Mouse (Mus musculus) CH12.LX (cell line): ENCODE data around the gene Tmem126b. TPM values are rescaled to one million over a fixed set of nuclear protein-coding genes. Genes with fewer than 3 reads are reported as not detected.

ENCODE experiments used
- DNase-seq: peaks from one replicate; pipeline ENCODE4 v3.0.0-alpha.2; 2013; ENCODE audit errors: extremely low read depth
- H3K27ac ChIP-seq: 2 replicates; pipeline ENCODE4 v1.5.1; 2012; ENCODE audit warnings: low read depth, mild to moderate bottlenecking, control low read depth, moderate library complexity; ENCODE audit not compliant: insufficient read depth
- H3K27me3 ChIP-seq: replicated peaks from 2 replicates; pipeline ENCODE3; 2012; ENCODE audit warnings: inconsistent platforms
- H3K36me3 ChIP-seq, 2 experiments: replicated peaks in 1 of 2; 2 replicates each; pipeline versions ENCODE3 to v1.6.1; 2012; ENCODE audit warnings: inconsistent platforms in 1 of 2, low read length in 1 of 2, mild to moderate bottlenecking in 1 of 2, mixed read lengths in 1 of 2, moderate library complexity in 1 of 2; ENCODE audit not compliant: control insufficient read depth in 1 of 2, insufficient read depth in 1 of 2
- H3K4me1 ChIP-seq, 2 experiments: 2 replicates each; pipeline ENCODE4 v1.6.1; 2012; ENCODE audit warnings: inconsistent platforms in 1 of 2, moderate library complexity in 1 of 2; ENCODE audit not compliant: insufficient read depth in 2 of 2, control insufficient read depth in 1 of 2
- H3K4me2 ChIP-seq: 2 replicates; pipeline ENCODE4 v1.6.1; 2012; ENCODE audit warnings: low read depth, mild to moderate bottlenecking, control low read depth; ENCODE audit not compliant: poor library complexity, insufficient read depth, severe bottlenecking
- H3K4me3 ChIP-seq, 3 experiments: fragments of 150-350 bp in 1 of 3; sonication (generic) in 1 of 3; replicated peaks in 1 of 3; 2 replicates each; pipeline versions ENCODE3 to v1.5.1; 2011 to 2012; ENCODE audit warnings: low read depth in 2 of 3, low read length in 2 of 3, mild to moderate bottlenecking in 2 of 3, moderate library complexity in 2 of 3, control low read depth in 1 of 3, improper control_type of control experiment in 1 of 3, inconsistent platforms in 1 of 3, mixed read lengths in 1 of 3; ENCODE audit not compliant: poor library complexity in 1 of 3
- H3K79me2 ChIP-seq: replicated peaks from 2 replicates; pipeline ENCODE4 v1.6.1; 2012; ENCODE audit warnings: mild to moderate bottlenecking, moderate library complexity; ENCODE audit not compliant: control insufficient read depth, poor library complexity, insufficient read depth, severe bottlenecking; ENCODE audit errors: extremely low read depth
- H3K9ac ChIP-seq: 2 replicates; pipeline ENCODE4 v1.6.1; 2012; ENCODE audit warnings: low read depth, mild to moderate bottlenecking, control low read depth, moderate library complexity; ENCODE audit not compliant: insufficient read depth
- H3K9me3 ChIP-seq: replicated peaks from 2 replicates; pipeline ENCODE3; 2012; ENCODE audit warnings: low read length, inconsistent platforms, mixed read lengths
- BHLHE40 ChIP-seq: IDR thresholded peaks from 2 replicates; pipeline ENCODE4 v1.6.1; 2011; ENCODE audit warnings: mild to moderate bottlenecking, low read depth, low read length, improper control_type of control experiment
- CHD2 ChIP-seq: IDR thresholded peaks from 2 replicates; pipeline ENCODE4 v1.6.1; 2011; ENCODE audit warnings: low read length, improper control_type of control experiment
- CTCF ChIP-seq, 2 experiments: IDR thresholded peaks in 1 of 2; conservative IDR thresholded peaks in 1 of 2; 2 replicates each; pipeline ENCODE4 v1.5.1; 2011 to 2012; ENCODE audit warnings: low read depth in 2 of 2, low read length in 2 of 2, improper control_type of control experiment in 1 of 2, inconsistent platforms in 1 of 2, mild to moderate bottlenecking in 1 of 2, moderate library complexity in 1 of 2
- ELF1 ChIP-seq: IDR thresholded peaks from 2 replicates; pipeline ENCODE4 v1.6.1; 2014; ENCODE audit warnings: low read depth, mild to moderate bottlenecking, inconsistent platforms, low read length, improper control_type of control experiment
- EP300 ChIP-seq: IDR thresholded peaks from 2 replicates; pipeline ENCODE4 v1.6.1; 2011; ENCODE audit warnings: low read length, improper control_type of control experiment
- ETS1 ChIP-seq: conservative IDR thresholded peaks from 2 replicates; pipeline ENCODE4 v1.6.1; 2012; ENCODE audit warnings: low read depth, mild to moderate bottlenecking, inconsistent platforms, low read length, improper control_type of control experiment, moderate library complexity
- HCFC1 ChIP-seq: IDR thresholded peaks from 2 replicates; pipeline ENCODE4 v1.6.1; 2012; ENCODE audit warnings: low read depth, mild to moderate bottlenecking, inconsistent platforms, low read length, improper control_type of control experiment
- IRF4 ChIP-seq: IDR thresholded peaks from 2 replicates; pipeline ENCODE4 v1.6.1; 2014; ENCODE audit warnings: low read depth, mild to moderate bottlenecking, inconsistent platforms, low read length, improper control_type of control experiment
- JUN ChIP-seq: IDR thresholded peaks from 2 replicates; pipeline ENCODE4 v1.6.1; 2011; ENCODE audit warnings: low read depth, mild to moderate bottlenecking, low read length, improper control_type of control experiment, moderate library complexity; ENCODE audit not compliant: insufficient read depth
- JUND ChIP-seq: conservative IDR thresholded peaks from 2 replicates; pipeline ENCODE4 v1.6.1; 2011; ENCODE audit warnings: low read depth, low read length, improper control_type of control experiment
- KAT2A ChIP-seq: IDR thresholded peaks from 2 replicates; pipeline ENCODE4 v1.6.1; 2012; ENCODE audit warnings: low read length, improper control_type of control experiment, inconsistent platforms; ENCODE audit not compliant: insufficient replicate concordance
- MAFK ChIP-seq: IDR thresholded peaks from 2 replicates; pipeline ENCODE4 v1.6.1; 2011; ENCODE audit warnings: low read length, improper control_type of control experiment; ENCODE audit not compliant: insufficient replicate concordance
- MAX ChIP-seq: IDR thresholded peaks from 2 replicates; pipeline ENCODE4 v1.6.1; 2011; ENCODE audit warnings: low read length, improper control_type of control experiment
- MAZ ChIP-seq: IDR thresholded peaks from 2 replicates; pipeline ENCODE4 v1.6.1; 2012; ENCODE audit warnings: low read depth, mild to moderate bottlenecking, inconsistent platforms, low read length, improper control_type of control experiment, moderate library complexity
- MXI1 ChIP-seq: IDR thresholded peaks from 2 replicates; pipeline ENCODE4 v1.6.1; 2011; ENCODE audit warnings: mild to moderate bottlenecking, low read depth, low read length, improper control_type of control experiment
- MYC ChIP-seq: IDR thresholded peaks from 2 replicates; pipeline ENCODE4 v1.6.1; 2011; ENCODE audit warnings: low read depth, mild to moderate bottlenecking, improper control_type of control experiment, low read length
- NELFE ChIP-seq: IDR thresholded peaks from 2 replicates; pipeline ENCODE4 v1.6.1; 2011; ENCODE audit warnings: low read depth, low read length, improper control_type of control experiment
- POLR2A ChIP-seq: IDR thresholded peaks from 2 replicates; pipeline ENCODE4 v1.6.1; 2011; ENCODE audit warnings: low read depth, mild to moderate bottlenecking, improper control_type of control experiment, low read length
- RAD21 ChIP-seq: IDR thresholded peaks from 2 replicates; pipeline ENCODE4 v1.6.1; 2011; ENCODE audit warnings: low read depth, mild to moderate bottlenecking, low read length, improper control_type of control experiment, moderate library complexity
- RCOR1 ChIP-seq: conservative IDR thresholded peaks from 2 replicates; pipeline ENCODE4 v1.6.1; 2012; ENCODE audit warnings: low read depth, mild to moderate bottlenecking, inconsistent platforms, low read length, improper control_type of control experiment
- SIN3A ChIP-seq: IDR thresholded peaks from 2 replicates; pipeline ENCODE4 v1.6.1; 2012; ENCODE audit warnings: low read length, improper control_type of control experiment, inconsistent platforms
- TBP ChIP-seq: conservative IDR thresholded peaks from 2 replicates; pipeline ENCODE4 v1.6.1; 2011; ENCODE audit warnings: low read depth, low read length, improper control_type of control experiment
- USF2 ChIP-seq: conservative IDR thresholded peaks from 2 replicates; pipeline ENCODE4 v1.6.1; 2011; ENCODE audit warnings: low read depth, low read length, improper control_type of control experiment
- ZKSCAN1 ChIP-seq: IDR thresholded peaks from 2 replicates; pipeline ENCODE4 v1.6.1; 2012; ENCODE audit warnings: low read depth, inconsistent platforms, low read length, improper control_type of control experiment, borderline replicate concordance
- ZMIZ1 ChIP-seq: IDR thresholded peaks from 2 replicates; pipeline ENCODE4 v1.6.1; 2012; ENCODE audit warnings: low read depth, mild to moderate bottlenecking, inconsistent platforms, low read length, improper control_type of control experiment
- ZNF384 ChIP-seq: IDR thresholded peaks from 2 replicates; pipeline ENCODE4 v1.6.1; 2012; ENCODE audit warnings: low read depth, low read length, improper control_type of control experiment, inconsistent platforms
- dilution Hi-C: fragments of 300-500 bp; cut with MboI; formaldehyde crosslinking; loops from 2 replicates; pipeline ENCODE4 v1.14.3; 2020; ENCODE audit warnings: low sequenced_read_pairs; ENCODE audit not compliant: extremely low pct_unique_long_range_greater_than_20kb, extremely low pct_ligation_motif_present
- in situ Hi-C: fragments of 300-500 bp; cut with MboI; formaldehyde crosslinking; loops from 3 replicates; pipeline ENCODE4 v1.14.3; 2019; ENCODE audit warnings: low sequenced_read_pairs, low pct_ligation_motif_present, low pct_unique_long_range_greater_than_20kb, mixed read lengths
- polyA plus RNA-seq: library from polyadenylated mRNA; unstranded; fragments of >175 nt; gene quantifications from 2 replicates; pipeline ENCODE4 v1.2.1, GENCODE M21; 2012; ENCODE audit warnings: low read depth; ENCODE audit not compliant: insufficient read length
- total RNA-seq, 2 experiments: library from RNA; depleted of rRNA; stranded (reverse); fragments of 300-350 nt in 1 of 2; fragments of >200 nt in 1 of 2; gene quantifications; 2 replicates each; pipeline ENCODE4 v1.2.3; 2012 to 2014

Gene Tmem126b
- total and polyA plus RNA-seq, 3 experiments, result 9.1 to 15.7 (median 10.9) TPM

DNA sequence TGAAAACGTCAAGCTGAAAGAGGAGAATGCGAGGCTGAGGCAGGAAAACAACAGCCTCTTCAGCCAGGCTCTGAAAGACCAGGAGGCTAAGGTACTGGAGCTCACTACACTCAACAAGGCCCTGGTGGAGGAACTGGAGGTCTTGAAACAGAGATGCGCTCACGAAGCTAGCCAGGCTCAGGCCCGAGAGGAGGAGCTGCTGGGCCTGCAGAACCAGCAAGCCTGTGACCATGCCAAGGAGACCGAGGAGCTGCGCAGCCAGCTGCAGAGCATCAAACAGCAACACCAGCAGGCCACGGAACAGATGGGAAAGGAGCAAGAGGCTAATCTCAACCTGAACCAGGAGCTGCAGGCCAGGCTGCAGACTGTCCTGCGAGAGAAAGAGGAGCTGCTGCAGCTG, 48.8 kb downstream of the Tmem126b start:
- no peak for TF ChIP-seq JUND
- TF ChIP-seq CHD2, result no peak
- TF ChIP-seq RCOR1, result no peak
- no peak for TF ChIP-seq IRF4
- no peak for TF ChIP-seq BHLHE40
- no peak for TF ChIP-seq NELFE
- TF ChIP-seq TBP, result no peak
- TF ChIP-seq ETS1, result no peak
- no peak for TF ChIP-seq ZMIZ1
- TF ChIP-seq SIN3A, result no peak
- no peak for TF ChIP-seq USF2
- no peak for TF ChIP-seq ZNF384
- TF ChIP-seq CTCF (conservative IDR thresholded peaks at IDR 0.05 in 1 of 2, IDR thresholded peaks at IDR 0.05 in 1 of 2; ENCODE audit: low read depth in 2 of 2, low read length in 2 of 2), result no peak
- no peak for TF ChIP-seq ELF1
- TF ChIP-seq JUN, result no peak
- no peak for TF ChIP-seq POLR2A
- TF ChIP-seq RAD21, result no peak
- no peak for TF ChIP-seq EP300
- TF ChIP-seq MXI1, result no peak

DNA sequence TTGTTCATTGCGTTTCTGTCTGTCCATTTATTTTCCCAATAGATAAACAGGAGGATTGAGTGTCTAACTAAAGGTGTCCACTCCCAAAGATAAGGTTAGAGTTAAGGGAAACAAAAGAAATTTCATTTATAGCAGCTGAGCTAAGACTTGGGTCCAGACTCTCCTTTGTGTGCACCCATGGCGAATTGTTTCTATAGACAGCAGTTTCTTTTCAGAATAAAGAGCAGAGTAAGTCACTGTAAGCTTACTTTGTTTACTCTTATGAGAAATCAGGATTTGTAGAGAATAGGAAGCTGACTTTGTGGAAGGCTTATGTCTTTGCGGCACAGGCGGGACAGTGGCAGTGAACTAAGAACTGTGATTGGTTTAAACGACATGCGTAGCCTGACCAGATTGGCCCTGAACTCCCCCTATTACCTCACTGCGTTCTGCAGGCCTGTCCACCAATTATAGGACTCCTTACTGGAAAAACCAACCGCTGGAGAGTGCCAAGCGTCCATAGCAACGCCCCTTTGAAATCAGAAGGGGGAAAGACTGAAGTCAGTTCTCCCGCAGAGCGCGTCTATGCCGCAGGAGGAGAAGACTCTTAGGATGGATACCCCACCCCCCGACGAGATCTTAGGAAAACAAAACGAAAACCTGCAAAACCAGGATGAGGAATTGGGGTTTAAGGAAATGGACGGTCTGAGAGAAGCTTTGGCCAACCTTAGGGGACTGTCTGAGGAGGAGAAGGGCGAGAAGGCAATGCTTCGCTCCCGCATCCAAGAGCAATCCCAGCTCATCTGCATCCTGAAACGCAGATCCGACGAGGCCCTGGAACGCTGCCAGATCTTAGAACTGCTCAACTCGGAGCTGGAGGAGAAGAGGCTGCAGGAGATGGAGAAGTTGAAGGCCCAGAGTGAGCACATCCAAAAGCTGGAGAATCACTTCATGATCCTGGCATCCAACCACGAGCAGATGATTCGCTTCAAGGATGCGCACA, 49.5 kb downstream of the Tmem126b start, which contains the start of gene Ccdc89:
Gene Ccdc89, plus strand, starts transcription at position 558 of the 982 bp plus-strand sequence.
- no peak for TF ChIP-seq MXI1
- no peak for TF ChIP-seq ZKSCAN1
- no peak for TF ChIP-seq IRF4
- TF ChIP-seq ETS1, result no peak
- no peak for TF ChIP-seq EP300
- TF ChIP-seq JUND, result no peak
- TF ChIP-seq CTCF (conservative IDR thresholded peaks at IDR 0.05 in 1 of 2, IDR thresholded peaks at IDR 0.05 in 1 of 2; ENCODE audit: low read depth in 2 of 2, low read length in 2 of 2), result no peak
- TF ChIP-seq ELF1, result no peak
- TF ChIP-seq SIN3A, result no peak
- TF ChIP-seq MAFK, result no peak
- TF ChIP-seq HCFC1, result no peak
- TF ChIP-seq JUN, result no peak
- no peak for TF ChIP-seq POLR2A
- TF ChIP-seq USF2, result no peak
- no peak for TF ChIP-seq MAX
- no peak for TF ChIP-seq CHD2
- TF ChIP-seq MAZ, result no peak
- no peak for TF ChIP-seq KAT2A
- TF ChIP-seq MYC, result no peak
- Histone ChIP-seq H3K4me1 (no peaks in the 10 kb centered on the region), H3K36me3 (no peaks in the 10 kb centered on the region), H3K4me3 (no peak within 1 kb of the TSS), H3K79me2 (no peaks in the 10 kb centered on the region), H3K9me3 (no peaks in the 10 kb centered on the region), H3K27me3 (no peaks in the 10 kb centered on the region), H3K9ac (no peak within 1 kb of the TSS), H3K4me2 (no peak within 1 kb of the TSS), H3K27ac (no peak within 1 kb of the TSS)
- DNase-seq, result no peak
- dilution Hi-C loops (no loop called here), in situ Hi-C loops (loop anchor here (25.0 kb wide), 1 partner anchor 414 kb away; no protein-coding TSS in a partner anchor)

More for the DNA sequence above, 48.8 kb downstream of the Tmem126b start:
- H3K4me3 ChIP-seq, result no peak overlapping the region
- no peaks in the 10 kb centered on the region for H3K27me3 ChIP-seq
- H3K4me2 ChIP-seq, result no peak overlapping the region
- H3K27ac ChIP-seq, result no peak overlapping the region
- no peak for DNase-seq
- in situ Hi-C loops (loop anchor here (25.0 kb wide), 1 partner anchor 415 kb away; no protein-coding TSS in a partner anchor), dilution Hi-C loops (no loop called here)
- no peaks in the 10 kb centered on the region for H3K4me1 ChIP-seq
- no peaks in the 10 kb centered on the region for H3K79me2 ChIP-seq
- no peak overlapping the region for H3K9ac ChIP-seq
- no peaks in the 10 kb centered on the region for H3K36me3 ChIP-seq
- no peaks in the 10 kb centered on the region for H3K9me3 ChIP-seq
